Mouse (Mus musculus) forebrain, embryonic 15.5 days (tissue): ENCODE data around the gene Oaf. TPM values are rescaled to one million over a fixed set of nuclear protein-coding genes. Genes with fewer than 3 reads are reported as not detected.

Experiments
- ATAC-seq: fragments of 200-750 bp; cut with Nextera tagmentation; replicated peaks from 2 replicates; pipeline ENCODE4 v1.8.0; 2017; ENCODE audit warnings: mild to moderate bottlenecking, moderate TSS enrichment, moderate library complexity
- H3K27ac ChIP-seq: fragments of 300-500 bp; sonication (generic); replicated peaks from 2 replicates; pipeline ENCODE4 v1.5.1; 2015; ENCODE audit warnings: mild to moderate bottlenecking, inconsistent platforms
- H3K27me3 ChIP-seq: fragments of 300-500 bp; sonication (generic); 2 replicates; pipeline ENCODE4 v1.6.1; 2015; ENCODE audit warnings: inconsistent platforms
- H3K36me3 ChIP-seq: fragments of 300-500 bp; sonication (generic); 2 replicates; pipeline ENCODE4 v1.6.1; 2015; ENCODE audit warnings: mild to moderate bottlenecking, inconsistent platforms
- H3K4me1 ChIP-seq: fragments of 300-500 bp; sonication (generic); 2 replicates; pipeline ENCODE4 v1.6.1; 2015; ENCODE audit warnings: inconsistent platforms
- H3K4me2 ChIP-seq: fragments of 300-500 bp; sonication (generic); replicated peaks from 2 replicates; pipeline ENCODE4 v1.6.1; 2015; ENCODE audit warnings: mild to moderate bottlenecking, inconsistent platforms
- H3K4me3 ChIP-seq: fragments of 300-500 bp; sonication (generic); 2 replicates; pipeline ENCODE4 v1.5.1; 2015; ENCODE audit warnings: mild to moderate bottlenecking, inconsistent platforms
- H3K9ac ChIP-seq: fragments of 300-500 bp; sonication (generic); replicated peaks from 2 replicates; pipeline ENCODE4 v1.6.1; 2015; ENCODE audit warnings: mild to moderate bottlenecking, inconsistent platforms
- H3K9me3 ChIP-seq: fragments of 300-500 bp; sonication (generic); 2 replicates; pipeline ENCODE4 v1.6.1; 2016; ENCODE audit warnings: inconsistent platforms
- WGBS: fragments of 180-500 bp; shearing (Covaris S2); methylation state at CpG from one replicate; pipeline ENCODE4 v1.1.7; 2015; ENCODE audit warnings: mixed read lengths; 5-methylcytosine and 5-hydroxymethylcytosine counted together
- polyA plus RNA-seq: library from polyadenylated mRNA; unstranded; fragments of >200 nt; fragmentation: Nextera tagmentation; extraction: Ambion mirVana; gene quantifications from 2 replicates; pipeline ENCODE4 v1.2.1, GENCODE M21; 2015

Oaf gene
- polyA plus RNA-seq, 1 experiment from 2014 or later = 6.6 TPM

DNA sequence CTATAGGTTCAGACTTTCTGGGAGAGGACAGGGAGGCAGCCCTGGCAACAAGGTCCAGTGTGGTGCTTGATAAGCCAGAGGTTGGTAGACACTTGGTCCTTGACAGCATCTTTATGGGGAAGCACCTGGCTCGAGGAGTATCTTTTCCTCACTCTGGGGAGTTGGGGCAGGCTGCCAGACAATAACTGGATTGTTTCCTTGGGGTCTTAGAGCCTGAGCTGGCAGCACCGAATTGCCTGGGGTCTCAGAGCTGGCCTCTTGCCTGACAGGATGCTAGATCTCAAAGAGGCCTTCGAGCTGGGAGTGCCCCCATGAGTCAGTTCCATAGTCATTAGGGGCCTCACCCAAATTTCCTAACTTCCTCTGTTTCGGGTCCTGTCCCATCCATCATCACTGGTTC, 1.6 kb upstream of the Oaf start:
- no peaks in the 10 kb centered on the region for H3K36me3 ChIP-seq
- peaks cover 25% of the 10 kb centered on the region for H3K27me3 ChIP-seq
- no peak overlapping the region for H3K27ac ChIP-seq
- no peak overlapping the region for H3K4me3 ChIP-seq
- ATAC-seq = no peak
- WGBS = 50% methylated on average over 4 of the region's 4 CpGs
- no peak overlapping the region for H3K9ac ChIP-seq
- no peak overlapping the region for H3K4me2 ChIP-seq
- peaks cover 19% of the 10 kb centered on the region for H3K4me1 ChIP-seq
- no peaks in the 10 kb centered on the region for H3K9me3 ChIP-seq

- no peaks in the 10 kb centered on the region for H3K9me3 ChIP-seq
- 0 out of 2 replicates have a peak overlapping the region, but pooled peaks have one; percentile 49 for H3K9ac ChIP-seq
- ATAC-seq = no peak
- H3K4me2 ChIP-seq = peak overlapping the region; percentile 88
- no peak overlapping the region for H3K27ac ChIP-seq
- H3K27me3 ChIP-seq = peaks cover 25% of the 10 kb centered on the region
- no peak overlapping the region for H3K4me3 ChIP-seq
- WGBS = 36% methylated on average over 2 of the region's 2 CpGs
- peaks cover 19% of the 10 kb centered on the region for H3K4me1 ChIP-seq
- no peaks in the 10 kb centered on the region for H3K36me3 ChIP-seq
These were observed 836 bp upstream of the Oaf start for GRCm38 (mm10) chr9:43240594-43240900.

DNA sequence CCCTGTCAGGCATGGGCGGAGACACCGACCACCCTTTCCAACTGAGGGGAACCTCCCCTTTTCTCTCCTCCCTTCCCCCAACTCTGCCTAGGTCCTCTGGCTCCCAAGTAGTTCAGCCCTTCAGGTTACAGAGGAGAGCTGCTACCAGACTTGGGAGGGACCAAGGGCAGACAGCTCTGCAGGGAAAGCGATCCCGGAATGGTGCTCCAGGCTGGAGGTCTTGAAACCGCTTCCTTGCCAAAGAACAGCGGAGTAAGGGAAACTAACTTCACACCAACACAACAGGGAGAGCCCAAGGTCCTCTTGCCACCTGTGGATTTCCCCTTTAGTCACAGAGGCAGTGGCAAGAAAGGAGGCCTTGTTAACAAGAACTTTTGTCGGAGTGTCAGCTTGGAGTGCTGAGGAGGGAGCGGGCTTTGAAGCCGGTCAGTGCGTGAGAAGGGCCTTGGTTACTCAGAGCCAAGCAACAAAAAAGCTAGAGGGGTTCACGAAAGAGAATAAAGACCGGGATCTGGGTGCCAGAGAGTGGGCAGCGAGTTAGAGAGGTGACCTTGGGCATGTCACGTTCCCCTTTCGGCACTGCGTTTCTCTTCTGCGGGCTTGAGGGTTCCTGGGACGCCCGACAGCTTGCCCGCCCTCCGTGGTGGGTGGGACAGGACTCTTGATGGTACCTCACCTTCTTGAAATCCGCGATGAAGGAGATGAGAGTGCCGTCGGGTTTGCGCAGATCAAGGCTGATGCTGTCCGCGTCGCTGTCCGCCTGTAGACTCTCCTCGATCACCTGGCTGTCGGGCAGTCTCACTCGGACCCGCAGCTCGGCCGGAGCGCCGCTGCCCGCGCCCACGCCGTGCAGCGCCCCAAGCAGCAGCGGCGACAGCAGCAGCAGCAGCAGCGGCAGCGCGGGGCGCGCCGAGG, 823 bp downstream of the Oaf start:
- peaks cover 19% of the 10 kb centered on the region for H3K4me1 ChIP-seq
- 2% methylated on average over 50 of the region's 51 CpGs for WGBS
- no peak overlapping the region for H3K27ac ChIP-seq
- peak overlapping the region; percentile 88 for H3K4me2 ChIP-seq
- peaks cover 25% of the 10 kb centered on the region for H3K27me3 ChIP-seq
- no peaks in the 10 kb centered on the region for H3K36me3 ChIP-seq
- no peaks in the 10 kb centered on the region for H3K9me3 ChIP-seq
- H3K4me3 ChIP-seq = peak overlapping the region; percentile 54
- peak overlapping the region; percentile 49 for H3K9ac ChIP-seq
- 0 out of 2 replicates have a peak, but pooled peaks have one; percentile 20 for ATAC-seq

DNA sequence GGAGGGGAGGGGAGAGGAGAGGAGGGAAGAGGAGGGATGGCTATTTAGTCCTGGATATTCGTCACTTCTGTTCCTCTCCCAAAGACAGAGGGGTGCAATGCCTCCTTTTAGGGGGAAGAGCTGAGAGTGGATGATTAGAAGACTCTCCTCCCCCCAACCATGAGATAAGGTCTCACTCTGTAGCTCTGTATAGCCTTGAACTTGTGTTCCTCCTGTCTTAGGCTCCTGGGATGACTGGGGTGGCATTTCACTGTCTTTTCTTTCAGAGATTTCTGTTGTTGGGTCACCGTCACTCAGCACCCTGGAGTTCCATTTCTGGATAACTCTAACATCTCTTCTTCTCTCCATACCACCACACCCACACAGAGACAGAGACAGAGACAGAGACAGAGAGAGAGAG, 1.5 kb downstream of the Oaf start:
- ATAC-seq = no peak
- Histone ChIP-seq H3K36me3 (no peaks in the 10 kb centered on the region), H3K4me3 (no peak overlapping the region), H3K9ac (no peak overlapping the region), H3K9me3 (no peaks in the 10 kb centered on the region), H3K4me1 (peaks cover 19% of the 10 kb centered on the region), H3K27me3 (peaks cover 25% of the 10 kb centered on the region), H3K27ac (no peak overlapping the region), H3K4me2 (peak overlapping the region; percentile 88; the same call in 1 of the 2 replicates)
- whole genome bisulfite sequencing = 40% methylated on average over 2 of the region's 2 CpGs

GRCm38 (mm10) chr9:43237111-43237775, 2.5 kb downstream of the Oaf start:
- H3K27ac ChIP-seq = no peak overlapping the region
- no peak for ATAC-seq
- H3K9me3 ChIP-seq = no peaks in the 10 kb centered on the region
- no peak overlapping the region for H3K4me2 ChIP-seq
- peaks cover 25% of the 10 kb centered on the region for H3K27me3 ChIP-seq
- H3K9ac ChIP-seq = no peak overlapping the region
- 45% methylated on average over 7 of the region's 7 CpGs for WGBS
- no peak overlapping the region for H3K4me3 ChIP-seq
- H3K4me1 ChIP-seq = peaks cover 19% of the 10 kb centered on the region
- H3K36me3 ChIP-seq = no peaks in the 10 kb centered on the region

GRCm38 (mm10) chr9:43236576-43236975, 3.1 kb downstream of the Oaf start:
- Histone ChIP-seq H3K27me3 (peaks cover 25% of the 10 kb centered on the region), H3K27ac (no peak overlapping the region), H3K4me1 (peaks cover 19% of the 10 kb centered on the region), H3K9ac (no peak overlapping the region), H3K9me3 (no peaks in the 10 kb centered on the region), H3K4me3 (no peak overlapping the region), H3K4me2 (no peak overlapping the region), H3K36me3 (no peaks in the 10 kb centered on the region)
- ATAC-seq = no peak
- whole genome bisulfite sequencing = 92% methylated on average over 7 of the region's 7 CpGs

GRCm38 (mm10) chr9:43236106-43236505, 3.6 kb downstream of the Oaf start:
- no peak overlapping the region for H3K4me3 ChIP-seq
- no peak for ATAC-seq
- H3K27me3 ChIP-seq = peaks cover 25% of the 10 kb centered on the region
- peaks cover 19% of the 10 kb centered on the region for H3K4me1 ChIP-seq
- H3K9me3 ChIP-seq = no peaks in the 10 kb centered on the region
- H3K27ac ChIP-seq = no peak overlapping the region
- H3K4me2 ChIP-seq = no peak overlapping the region
- H3K36me3 ChIP-seq = no peaks in the 10 kb centered on the region
- 78% methylated on average over 1 of the region's 1 CpGs for WGBS
- no peak overlapping the region for H3K9ac ChIP-seq

DNA sequence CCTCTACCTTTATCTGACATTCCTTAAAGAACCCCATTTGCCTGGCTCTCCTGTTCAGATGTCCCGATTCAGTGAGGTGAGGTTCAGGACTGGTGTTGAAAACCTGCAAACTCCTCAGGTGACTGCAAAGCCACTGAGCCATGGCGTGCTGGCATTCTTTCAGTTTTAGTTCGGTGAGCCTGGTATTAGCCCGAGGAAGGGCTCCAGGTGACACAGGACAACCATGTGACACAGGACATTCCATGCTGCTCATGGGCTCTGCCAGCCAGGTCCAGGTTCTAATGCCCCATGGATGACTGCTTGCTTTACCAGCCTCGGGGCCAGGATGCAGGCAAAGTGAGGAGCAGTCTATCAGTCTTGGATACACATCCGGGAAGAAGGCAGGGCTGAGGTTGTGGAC, 4.4 kb downstream of the Oaf start:
- whole genome bisulfite sequencing = 87% methylated on average over 6 of the region's 6 CpGs
- Histone ChIP-seq H3K4me1 (peaks cover 17% of the 10 kb centered on the region), H3K4me3 (no peak overlapping the region), H3K27me3 (peaks cover 25% of the 10 kb centered on the region), H3K9me3 (no peaks in the 10 kb centered on the region), H3K9ac (no peak overlapping the region), H3K27ac (no peak overlapping the region), H3K36me3 (no peaks in the 10 kb centered on the region), H3K4me2 (no peak overlapping the region)
- ATAC-seq = no peak

DNA sequence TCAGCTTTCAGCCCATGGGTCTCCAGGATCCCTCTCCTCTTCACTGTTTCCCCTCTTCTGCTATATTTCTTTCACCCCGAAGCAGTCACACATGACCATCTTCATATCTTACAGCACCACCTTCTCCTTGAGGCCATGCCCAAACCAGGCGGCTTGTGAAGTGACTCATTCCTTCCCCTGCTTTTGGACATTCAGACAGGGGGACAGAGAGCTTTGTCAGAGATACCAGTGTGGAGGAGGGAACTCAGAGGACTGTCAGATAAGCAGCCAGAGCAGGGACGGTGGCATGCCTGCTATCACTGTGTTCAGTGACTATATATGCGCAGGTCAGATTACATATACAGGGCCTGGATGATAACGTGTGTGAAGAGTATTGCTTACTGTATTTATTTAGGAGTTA, 5.2 kb downstream of the Oaf start:
- Histone ChIP-seq H3K27ac (no peak overlapping the region), H3K27me3 (peaks cover 21% of the 10 kb centered on the region), H3K4me2 (no peak overlapping the region), H3K9ac (no peak overlapping the region), H3K9me3 (no peaks in the 10 kb centered on the region), H3K4me3 (no peak overlapping the region), H3K36me3 (no peaks in the 10 kb centered on the region), H3K4me1 (peaks cover 8% of the 10 kb centered on the region)
- no peak for ATAC-seq
- WGBS = 84% methylated on average over 5 of the region's 5 CpGs

- Histone ChIP-seq H3K9me3 (no peaks in the 10 kb centered on the region), H3K36me3 (no peaks in the 10 kb centered on the region), H3K4me2 (no peak overlapping the region), H3K27ac (no peak overlapping the region), H3K4me3 (no peak overlapping the region), H3K4me1 (no peaks in the 10 kb centered on the region), H3K9ac (no peak overlapping the region), H3K27me3 (peaks cover 11% of the 10 kb centered on the region; the same call in 1 of the 2 replicates)
- ATAC-seq = no peak
- 93% methylated on average over 1 of the region's 1 CpGs for WGBS
These were observed 6.2 kb downstream of the Oaf start for GRCm38 (mm10) chr9:43233515-43233914.

GRCm38 (mm10) chr9:43233044-43233443, 6.7 kb downstream of the Oaf start:
- no peak for ATAC-seq
- Histone ChIP-seq H3K9me3 (no peaks in the 10 kb centered on the region), H3K27ac (no peak overlapping the region), H3K4me2 (no peak overlapping the region), H3K4me3 (no peak overlapping the region), H3K9ac (no peak overlapping the region), H3K36me3 (no peaks in the 10 kb centered on the region), H3K27me3 (peaks cover 6% of the 10 kb centered on the region; the same call in 1 of the 2 replicates), H3K4me1 (no peaks in the 10 kb centered on the region)
- 78% methylated on average over 5 of the region's 5 CpGs for WGBS

GRCm38 (mm10) chr9:43232286-43232685, 7.4 kb downstream of the Oaf start:
- H3K4me3 ChIP-seq = no peak overlapping the region
- no peaks in the 10 kb centered on the region for H3K27me3 ChIP-seq
- H3K27ac ChIP-seq = no peak overlapping the region
- WGBS = 18% methylated on average over 5 of the region's 5 CpGs
- no peak overlapping the region for H3K4me2 ChIP-seq
- H3K9me3 ChIP-seq = no peaks in the 10 kb centered on the region
- no peaks in the 10 kb centered on the region for H3K4me1 ChIP-seq
- no peak for ATAC-seq
- no peaks in the 10 kb centered on the region for H3K36me3 ChIP-seq
- H3K9ac ChIP-seq = no peak overlapping the region
